Mouse (Mus musculus): ENCODE measurements around the gene Lurap1.
A peak's percentile ranks its signal among the peaks of the same experiment; 100 is the strongest.

The Lurap1 gene

DNA sequence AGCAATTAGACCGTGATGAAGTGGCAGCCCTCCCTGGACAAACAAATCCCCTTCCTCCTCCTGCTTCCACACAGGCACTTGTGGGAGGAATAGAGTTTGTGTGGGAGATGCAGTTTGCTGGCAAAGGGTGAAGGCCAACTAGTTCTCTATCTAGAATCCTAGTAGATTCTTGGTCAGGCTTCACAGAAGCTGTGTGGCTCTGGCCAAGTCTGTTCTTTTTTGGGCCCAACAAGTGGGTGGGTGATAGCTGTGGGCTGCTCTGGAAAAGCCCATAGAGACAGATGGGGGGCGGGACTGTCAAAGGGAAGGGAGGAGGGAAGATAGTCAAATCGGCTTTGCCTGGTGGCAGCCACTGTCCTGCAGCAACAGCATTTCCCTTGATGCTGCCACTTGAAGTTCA, 9.6 kb upstream of the Lurap1 start:
- no peak for DNase-seq (ENCODE audit: low read depth, low spot score)

GRCm38 (mm10) chr4:116159912-116160311, 8.8 kb upstream of the Lurap1 start:
- no peak for DNase-seq (ENCODE audit: low read depth, low spot score)

DNA sequence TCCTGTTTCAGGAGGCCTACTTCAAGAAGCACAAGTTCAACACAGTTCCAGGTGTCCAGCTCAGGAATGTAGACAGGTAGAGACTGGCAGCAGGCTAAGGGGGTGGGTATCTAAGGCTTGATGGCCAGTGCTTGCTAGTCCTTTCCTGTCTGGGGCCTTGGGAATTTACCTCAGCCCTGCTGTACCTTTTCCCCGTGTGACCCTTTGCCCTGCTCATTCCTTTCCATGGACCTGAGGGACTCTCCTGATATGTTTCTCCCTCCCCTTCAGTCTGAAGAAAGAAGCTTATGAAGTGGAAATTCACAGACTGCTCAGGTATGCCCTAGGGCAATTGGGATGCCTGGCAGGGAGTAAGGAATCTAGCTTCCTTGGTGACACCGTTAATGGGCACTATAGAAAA, 6.7 kb upstream of the Lurap1 start:
- DNase-seq (ENCODE audit: low read depth, low spot score) = no peak

GRCm38 (mm10) chr4:116152702-116153101, 1.6 kb upstream of the Lurap1 start:
- DNase-seq (ENCODE audit: low read depth, low spot score) = no peak

DNA sequence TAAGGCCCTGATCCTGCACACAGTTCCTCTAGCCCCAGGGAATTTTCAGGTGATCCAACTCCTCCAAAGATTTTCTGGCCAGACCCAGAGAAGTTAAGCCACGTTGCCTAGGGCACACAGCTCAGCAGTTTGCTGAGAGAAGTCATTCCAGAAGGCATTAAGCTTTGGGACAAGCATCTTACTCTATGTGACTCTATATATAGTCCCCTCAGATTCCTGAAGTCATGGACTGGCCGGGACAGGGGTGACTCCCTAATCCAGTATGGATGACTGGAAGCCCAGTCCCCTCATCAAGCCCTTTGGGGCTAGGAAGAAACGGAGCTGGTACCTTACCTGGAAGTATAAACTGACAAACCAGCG, 296 bp downstream of the Lurap1 start:
- no peak for DNase-seq (ENCODE audit: low read depth, low spot score)

- peak; percentile 48 for DNase-seq (ENCODE audit: low read depth, low spot score)
Measured at GRCm38 (mm10) chr4:116150156-116150861, 829 bp downstream of the Lurap1 start.

DNA sequence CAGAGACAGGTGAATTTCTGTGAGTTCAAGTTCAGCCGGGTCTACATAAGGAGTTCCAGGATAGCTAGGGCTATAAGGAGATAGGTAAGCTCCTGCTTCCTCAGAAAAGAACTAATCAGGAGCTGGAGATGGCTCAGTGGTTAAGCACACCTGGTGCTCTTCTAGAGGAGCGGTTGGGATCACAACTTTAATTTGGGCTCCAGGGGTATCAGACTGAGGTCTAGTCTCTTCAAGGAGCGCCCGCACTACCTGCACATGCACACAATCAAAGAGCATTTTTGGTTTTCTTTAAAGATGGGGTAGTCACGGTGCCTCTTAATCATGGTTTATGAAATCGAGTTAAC, 1.4 kb downstream of the Lurap1 start:
- no peak for DNase-seq (ENCODE audit: low read depth, low spot score)

DNA sequence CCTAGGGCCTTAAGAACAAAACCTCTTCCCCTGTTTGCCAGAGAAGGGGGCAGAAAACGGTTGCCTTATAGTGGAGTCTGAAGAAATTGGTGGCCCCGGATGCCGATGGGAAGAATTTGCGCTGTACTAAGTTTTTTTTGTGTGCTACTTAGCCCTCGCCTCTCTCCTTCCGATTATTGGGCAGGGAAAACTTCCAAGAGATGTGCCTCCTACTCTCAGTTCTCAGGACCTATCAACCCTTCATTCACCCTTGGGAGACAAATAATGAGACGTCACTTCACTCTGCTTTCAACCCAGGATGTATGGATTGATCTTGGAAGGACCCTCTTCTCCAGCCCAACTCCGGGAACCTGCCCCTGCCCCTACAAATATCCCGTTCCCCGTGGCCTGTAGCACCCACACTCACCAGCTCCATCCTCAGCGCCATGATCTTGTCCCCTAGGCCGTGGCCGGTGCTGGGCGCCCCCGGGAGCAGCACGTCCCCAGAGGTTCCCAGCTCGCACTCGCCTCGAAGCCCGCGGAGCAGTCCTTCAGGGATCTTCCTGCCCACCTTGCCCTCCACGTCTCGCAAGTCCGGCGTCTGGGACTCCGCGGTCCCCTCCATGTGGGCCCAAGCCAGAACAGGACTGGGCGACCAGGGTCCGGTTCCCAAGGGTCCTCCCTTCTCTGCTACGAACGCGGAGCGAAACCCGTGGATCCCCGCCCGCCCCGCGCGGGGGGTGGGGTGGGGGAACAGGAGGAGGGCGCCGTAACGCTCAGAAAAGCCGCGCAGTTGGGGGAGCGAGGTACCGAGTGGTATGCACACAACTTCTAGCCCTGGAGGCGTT, 7.0 kb downstream of the Lurap1 start:
- DNase-seq (ENCODE audit: low read depth, low spot score) = peak; percentile 52

- no peak for DNase-seq (ENCODE audit: low read depth, low spot score)
Measured at GRCm38 (mm10) chr4:116143317-116143811, 7.8 kb downstream of the Lurap1 start.

DNA sequence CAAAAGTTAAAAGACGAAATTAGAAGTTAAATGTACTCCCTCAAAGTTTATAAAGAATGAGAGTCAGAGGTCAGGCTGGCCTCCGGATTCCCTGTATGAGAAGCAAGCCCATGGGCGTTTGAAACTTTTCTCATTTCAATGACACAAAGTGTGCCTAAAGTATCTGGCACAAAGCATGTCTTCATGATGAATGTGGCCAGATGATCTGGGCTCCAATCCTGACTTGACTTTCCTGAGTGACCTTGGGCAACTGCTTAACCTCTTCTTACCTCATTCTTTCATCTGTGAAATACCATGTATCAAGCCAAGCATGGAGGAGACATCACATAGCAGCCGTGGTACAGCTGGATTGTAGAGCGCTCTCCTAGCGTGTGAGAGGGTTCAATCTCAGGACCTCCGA, 8.9 kb downstream of the Lurap1 start:
- DNase-seq (ENCODE audit: low read depth, low spot score) = no peak

DNA sequence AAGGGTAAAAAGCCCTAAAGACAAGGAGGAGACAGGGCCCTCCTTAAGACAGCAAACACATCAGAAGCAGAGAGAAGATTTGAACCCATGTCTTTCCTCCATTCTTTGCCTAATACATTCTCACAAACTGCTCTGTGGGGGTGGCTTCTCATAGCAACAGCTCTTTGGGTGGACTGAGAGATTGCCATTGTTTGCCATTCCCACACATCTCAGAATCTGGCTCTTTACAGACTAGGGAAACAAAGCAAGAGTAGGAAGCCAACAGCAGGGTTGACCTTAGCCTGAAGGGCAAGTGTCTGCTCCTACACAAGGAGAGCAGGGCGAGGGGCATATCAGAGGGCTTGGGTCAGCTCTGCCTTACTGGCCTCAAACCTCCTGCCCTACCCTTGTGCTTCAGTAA, 9.4 kb downstream of the Lurap1 start:
- no peak for DNase-seq (ENCODE audit: low read depth, low spot score)

DNA sequence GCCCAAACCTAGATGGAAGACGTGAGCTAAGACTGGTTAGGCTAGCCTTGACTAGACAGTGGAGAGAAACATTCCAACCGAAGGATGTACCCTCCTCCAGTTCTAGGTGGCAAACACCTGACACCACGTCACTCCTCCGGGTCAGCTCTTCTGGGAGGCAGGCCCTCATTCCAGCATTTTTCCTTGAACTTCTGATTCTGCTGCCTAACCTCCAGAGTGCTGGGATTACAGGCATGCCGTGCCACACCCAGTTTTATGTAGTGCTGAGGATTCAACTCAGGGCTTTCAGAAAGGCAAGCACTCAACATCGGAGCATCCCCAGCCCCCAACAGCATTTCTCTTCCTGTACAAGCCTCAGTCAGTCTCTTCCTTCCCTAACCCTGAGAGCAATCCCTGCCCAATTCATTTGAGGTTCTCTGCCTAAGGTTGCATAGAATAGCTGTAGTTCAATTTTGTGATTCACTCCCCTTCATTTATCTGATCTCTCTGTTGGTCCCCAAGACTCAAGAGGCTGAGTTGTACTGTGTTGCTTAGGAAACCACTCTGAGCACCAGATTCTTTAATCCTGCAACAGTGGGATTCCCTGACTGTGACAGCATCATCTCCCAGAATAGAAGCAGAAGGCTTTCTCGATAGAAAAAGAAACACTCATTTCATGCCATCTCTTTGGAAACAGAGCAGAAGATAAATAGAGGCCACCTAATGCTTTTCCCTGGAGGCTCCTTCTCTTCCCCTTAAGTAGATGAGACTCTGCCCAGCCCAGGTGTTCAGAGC, 10.2 kb downstream of the Lurap1 start:
- no peak for DNase-seq (ENCODE audit: low read depth, low spot score)

GRCm38 (mm10) chr4:116137421-116137996, 13.6 kb downstream of the Lurap1 start:
- no peak for DNase-seq (ENCODE audit: low read depth, low spot score)

GRCm38 (mm10) chr4:116134990-116135389, 16.1 kb downstream of the Lurap1 start:
- peak; percentile 50 for DNase-seq (ENCODE audit: low read depth, low spot score)

GRCm38 (mm10) chr4:116133126-116133525, 18.0 kb downstream of the Lurap1 start:
- no peak for DNase-seq (ENCODE audit: low read depth, low spot score)

- no peak for DNase-seq (ENCODE audit: low read depth, low spot score)
Measured at GRCm38 (mm10) chr4:116127956-116128355, 23.2 kb downstream of the Lurap1 start.

DNA sequence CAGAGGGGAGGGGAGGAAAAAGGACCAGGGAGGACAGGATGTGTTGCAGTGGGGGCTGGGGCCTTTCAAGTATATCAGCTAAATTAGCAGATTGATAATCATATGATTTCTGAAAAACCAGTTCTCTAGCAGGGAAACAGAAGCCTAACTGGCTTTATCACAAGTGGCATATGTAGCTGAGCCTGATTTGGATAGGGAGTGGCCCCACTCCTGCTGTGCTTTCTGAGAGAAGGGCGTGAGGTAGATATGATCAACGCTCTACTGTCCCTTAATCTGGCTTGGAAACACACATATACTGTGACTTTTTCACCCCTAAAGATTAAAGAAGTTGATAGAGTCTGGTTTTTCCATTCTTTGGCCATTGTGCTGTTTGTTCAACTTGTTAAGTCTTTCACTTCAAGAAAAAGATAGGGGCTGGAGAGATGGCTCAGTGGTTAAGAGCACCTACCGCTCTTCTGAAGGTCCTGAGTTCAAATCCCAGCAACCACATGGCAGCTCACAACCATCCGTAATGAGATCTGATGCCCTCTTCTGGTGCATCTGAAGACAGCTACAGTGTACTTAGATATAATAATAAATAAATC, 25.2 kb downstream of the Lurap1 start:
- DNase-seq (ENCODE audit: low read depth, low spot score) = no peak

DNA sequence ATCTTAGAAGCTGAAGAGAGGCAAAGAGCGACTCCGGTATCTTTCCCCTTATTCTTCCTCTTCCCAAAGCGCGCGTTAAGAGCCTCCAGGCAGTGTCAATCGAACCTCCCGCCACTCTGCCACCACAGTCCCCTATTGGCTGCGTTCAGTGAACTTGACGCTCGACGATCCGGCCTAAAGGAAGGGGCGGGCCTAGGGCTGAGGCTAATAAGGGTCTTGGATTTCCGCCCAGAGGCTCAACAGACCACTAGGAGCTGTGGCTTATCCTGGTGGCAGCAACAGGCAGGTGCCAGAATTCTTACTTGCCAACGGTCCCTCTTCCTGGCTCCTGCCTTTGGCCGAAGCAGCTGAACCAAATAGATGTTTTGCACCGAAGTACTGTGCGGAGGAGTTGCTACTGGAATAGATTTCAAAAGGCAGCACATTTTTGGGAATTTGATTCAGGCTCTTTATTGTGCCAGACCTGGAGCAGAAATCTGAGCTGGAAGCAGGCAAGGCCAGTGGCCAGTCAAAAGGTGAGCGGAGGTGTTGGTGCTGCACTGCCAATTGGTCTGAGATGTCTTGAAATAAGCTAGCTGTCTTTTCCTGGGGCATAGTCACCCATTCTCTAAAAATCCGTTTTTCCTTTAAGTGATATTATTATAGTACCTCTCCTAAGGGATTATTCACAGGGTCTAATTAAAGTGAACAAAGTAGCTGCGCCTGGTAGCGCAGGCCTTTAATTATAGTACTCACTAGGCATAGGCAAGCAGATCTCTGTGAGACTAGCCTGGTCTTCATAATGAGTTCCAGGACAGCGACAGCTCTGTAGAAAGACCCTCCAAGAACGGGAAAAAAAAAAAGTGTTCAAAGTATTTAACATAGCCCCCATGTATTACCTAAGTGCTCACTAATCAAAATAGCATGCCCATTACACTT, 27.3 kb downstream of the Lurap1 start, which contains the start of the genes Rad54l and Pomgnt1:
Gene Rad54l (minus strand): TSS at position 89 of the 918 bp plus-strand sequence.
Gene Pomgnt1 (plus strand): TSS at position 239 of the 918 bp plus-strand sequence.
- DNase-seq (ENCODE audit: low read depth, low spot score) = peak; percentile 96

DNA sequence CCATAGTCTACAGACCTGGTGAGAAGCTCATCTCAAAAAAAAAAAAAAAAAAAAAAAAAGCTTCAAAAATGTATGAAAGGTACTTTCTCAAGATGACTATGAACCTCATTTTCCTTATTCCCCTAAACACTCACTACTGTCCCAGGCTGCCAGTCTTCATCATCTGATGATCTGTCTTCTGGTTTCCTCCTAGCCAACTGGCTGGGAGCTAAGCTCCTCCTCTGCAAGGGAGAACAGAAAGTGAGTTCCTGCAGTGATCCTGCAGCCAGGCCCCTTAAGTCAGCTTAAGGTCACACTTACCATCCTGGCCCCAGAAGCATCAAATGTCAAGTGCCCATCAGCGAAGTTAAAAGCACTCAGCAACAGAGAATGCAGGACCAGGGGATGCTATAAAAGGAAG, 28.4 kb downstream of the Lurap1 start:
- DNase-seq (ENCODE audit: low read depth, low spot score) = no peak

GRCm38 (mm10) chr4:116111486-116111885, 39.7 kb downstream of the Lurap1 start:
- DNase-seq (ENCODE audit: low read depth, low spot score) = no peak
